Mouse (Mus musculus) cerebral cortex, adult 2 months (tissue): Measurements from ENCODE around the gene Heatr6.

Experiments
- WGBS: fragments of 180-500 bp; shearing (Covaris S2); methylation state at CpG from one replicate; pipeline ENCODE4 v1.1.7; 2018; 5-methylcytosine and 5-hydroxymethylcytosine counted together

The Heatr6 gene

DNA sequence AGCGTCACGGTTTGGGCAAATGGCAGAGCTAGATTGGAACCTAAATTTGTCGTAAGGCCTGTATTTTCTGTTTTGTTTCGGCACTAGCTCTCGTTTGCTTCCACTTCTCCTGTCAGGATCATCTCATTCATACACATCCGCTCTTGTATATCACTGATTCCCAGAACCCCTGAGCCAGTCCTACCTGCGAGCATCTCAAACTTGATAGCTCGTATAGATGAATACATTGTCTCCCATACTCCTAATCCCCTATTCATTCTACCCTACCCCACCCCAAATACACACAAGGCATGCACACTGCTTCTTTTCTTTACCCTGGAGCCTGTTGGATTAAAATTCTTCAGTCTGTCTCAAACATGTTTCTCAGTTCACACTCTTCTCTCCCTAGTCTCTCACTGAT, 731 bp downstream of the Heatr6 start:
- 4% methylated on average over 8 of the region's 8 CpGs for WGBS

DNA sequence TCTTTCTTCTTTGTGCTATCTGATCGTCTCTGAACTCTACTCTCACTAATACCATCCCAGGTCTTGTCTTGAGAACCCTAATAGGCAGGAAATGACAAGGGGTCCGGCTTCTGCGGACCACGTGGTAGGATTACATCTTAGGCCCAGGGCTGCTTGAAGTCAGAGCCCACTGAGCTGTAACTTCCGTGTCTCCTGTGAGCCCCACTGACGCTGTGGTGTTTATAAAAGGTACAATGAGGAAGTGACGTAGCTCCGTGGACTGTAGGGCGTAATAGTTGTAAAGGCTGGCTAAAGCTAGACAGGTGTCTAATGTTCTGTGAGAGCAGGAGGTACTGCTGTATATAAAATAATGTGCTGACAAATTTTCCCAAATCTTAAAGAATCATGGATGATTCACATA, 13.8 kb downstream of the Heatr6 start:
- WGBS = 90% methylated on average over 9 of the region's 9 CpGs

DNA sequence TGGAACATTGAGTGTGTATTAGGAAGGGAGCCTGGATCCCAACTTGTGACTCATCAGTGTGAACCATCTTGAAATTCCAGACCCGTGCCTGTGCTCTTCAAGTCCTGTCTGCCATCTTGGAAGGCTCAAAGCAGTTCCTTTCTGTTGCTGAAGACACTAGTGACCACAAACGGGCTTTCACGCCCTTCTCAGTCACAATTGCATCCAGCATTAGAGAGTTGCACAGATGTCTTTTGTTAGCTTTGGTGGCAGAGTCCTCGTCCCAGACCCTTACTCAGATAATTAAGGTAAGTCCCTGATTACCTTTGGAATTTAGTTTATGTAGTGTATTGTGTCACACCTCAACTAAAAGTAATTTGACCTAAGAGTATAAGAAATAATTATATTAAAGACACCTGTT, 15.5 kb downstream of the Heatr6 start:
- WGBS = 85% methylated on average over 4 of the region's 4 CpGs

DNA sequence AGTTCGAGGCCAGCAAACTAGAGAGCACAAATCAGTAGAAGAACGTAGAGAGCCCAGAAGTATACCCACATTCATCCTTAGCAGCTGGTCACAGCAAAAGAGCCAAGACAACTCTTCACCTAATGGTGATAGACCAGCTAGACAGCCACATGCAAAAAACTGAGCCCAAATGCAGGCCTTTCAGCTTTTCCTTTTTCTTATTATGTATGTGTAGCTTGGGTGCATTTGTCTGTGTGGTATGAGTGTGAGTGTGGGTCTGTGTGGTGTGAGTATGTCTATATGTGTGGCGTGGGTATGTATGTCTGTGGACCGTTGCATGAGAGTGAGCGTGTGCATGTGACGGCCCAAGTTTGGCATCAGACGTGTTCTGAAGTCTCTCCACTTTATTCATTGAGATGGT, 17.5 kb downstream of the Heatr6 start:
- WGBS = 92% methylated on average over 7 of the region's 7 CpGs

DNA sequence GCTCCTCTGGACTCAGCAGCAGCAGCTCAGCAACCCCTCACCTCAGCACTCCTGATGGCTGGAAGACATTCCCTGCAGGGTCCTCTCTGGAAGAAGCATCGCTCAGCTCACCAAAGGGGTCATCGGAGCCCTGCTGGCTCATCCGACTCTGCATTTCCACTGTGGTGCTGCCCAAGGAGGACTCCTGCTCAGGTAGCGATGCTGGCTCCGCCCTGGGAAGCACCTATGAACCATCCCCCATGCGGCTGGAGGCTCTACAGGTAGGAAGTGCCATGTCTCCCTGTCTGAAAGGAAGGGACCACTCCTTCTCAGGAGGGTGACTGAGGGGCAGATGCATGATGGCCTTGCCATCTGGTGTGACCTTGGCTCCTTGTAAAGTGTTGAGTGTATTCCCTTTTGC, 18.8 kb downstream of the Heatr6 start:
- 96% methylated on average over 6 of the region's 6 CpGs for WGBS

DNA sequence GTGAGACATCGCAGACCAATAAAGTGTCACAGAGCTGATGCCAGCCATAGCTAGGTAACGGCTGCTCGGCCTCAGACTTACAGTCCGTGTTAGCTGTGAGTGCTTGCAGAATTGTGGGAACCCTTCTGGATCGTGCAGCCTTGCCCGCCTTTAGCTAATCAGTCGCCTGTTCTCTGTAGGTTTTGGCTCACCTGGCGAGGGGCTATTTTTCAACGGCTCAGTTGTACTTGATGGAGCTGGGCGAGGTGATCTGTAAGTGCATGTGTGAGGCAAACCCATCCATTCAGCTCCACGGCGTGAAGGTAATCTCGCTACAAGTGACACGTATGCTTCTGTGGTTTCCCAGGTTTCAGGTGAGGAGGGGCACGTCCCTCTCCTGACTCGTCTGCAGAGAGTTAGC, 20.2 kb downstream of the Heatr6 start:
- 96% methylated on average over 16 of the region's 16 CpGs for WGBS

DNA sequence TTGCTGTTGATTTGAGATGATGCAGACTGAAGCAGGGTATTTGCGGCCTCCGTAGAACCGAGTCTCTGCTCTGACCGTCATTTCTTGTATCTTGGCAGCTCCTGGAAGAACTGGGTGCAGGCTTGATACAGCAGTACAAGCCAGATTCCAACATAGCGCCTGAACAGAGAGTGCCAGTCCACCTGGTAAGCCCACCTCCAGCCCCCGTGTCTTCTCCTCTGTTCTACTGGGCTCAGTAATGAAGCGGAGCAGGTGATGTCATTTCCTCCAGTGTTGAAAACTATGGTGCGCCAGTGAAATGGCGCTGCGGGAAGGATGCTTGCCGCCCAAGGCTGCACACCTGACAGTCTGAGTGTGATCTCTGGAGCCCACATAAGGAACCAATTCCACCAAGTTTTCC, 20.8 kb downstream of the Heatr6 start:
- WGBS = 96% methylated on average over 11 of the region's 11 CpGs

DNA sequence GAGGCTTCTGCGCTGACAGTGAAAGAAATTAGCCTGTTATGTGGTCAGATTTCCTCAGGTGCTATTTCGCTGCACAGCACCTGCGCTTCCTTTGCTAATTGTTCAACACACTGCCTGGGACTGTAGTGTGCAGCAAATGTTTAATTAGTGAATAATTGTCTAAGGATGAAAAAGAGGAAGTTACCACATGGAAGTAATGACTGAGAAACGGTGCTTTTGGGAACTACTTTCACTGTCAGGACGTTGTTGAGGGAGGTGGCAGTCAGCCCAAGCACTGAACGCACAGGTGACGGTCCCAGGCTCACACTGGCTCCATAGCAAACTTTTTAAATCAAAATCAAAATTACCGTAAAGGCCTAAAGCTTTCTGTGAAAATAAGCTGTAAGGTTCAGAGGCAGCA, 23.3 kb downstream of the Heatr6 start:
- 78% methylated on average over 8 of the region's 8 CpGs for WGBS

DNA sequence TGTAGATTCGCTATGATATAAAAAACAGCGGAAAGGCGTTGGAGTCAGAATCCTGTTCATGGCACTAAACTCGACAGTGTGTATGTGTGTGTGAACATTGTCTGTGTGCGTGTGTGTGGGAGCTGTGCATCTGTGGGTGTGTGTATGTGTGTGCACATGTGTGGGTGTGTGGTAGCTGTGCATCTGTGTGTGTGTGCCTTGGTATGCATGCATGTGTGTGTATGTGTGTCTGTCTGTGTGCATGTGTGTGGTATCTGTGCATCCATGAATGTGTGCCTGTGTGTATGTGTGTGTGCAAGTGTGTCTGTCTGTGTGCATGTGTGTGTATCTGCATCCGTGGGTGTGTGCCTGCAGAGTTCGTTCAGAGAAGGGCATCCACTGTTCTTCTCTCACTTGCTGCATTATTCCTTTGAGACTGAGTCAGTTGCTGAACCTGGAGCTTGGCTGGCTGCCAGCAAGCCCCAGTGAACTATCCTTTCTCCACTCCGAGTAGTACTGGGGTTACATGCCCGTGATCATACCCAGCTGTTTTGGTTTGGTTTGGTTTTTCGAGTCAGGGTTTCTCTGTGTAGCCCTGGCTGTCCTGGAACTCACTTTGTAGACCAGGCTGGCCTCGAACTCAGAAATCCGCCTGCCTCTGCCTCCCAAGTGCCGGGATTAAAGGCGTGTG, 30.6 kb downstream of the Heatr6 start:
- 67% methylated on average over 14 of the region's 14 CpGs for WGBS

DNA sequence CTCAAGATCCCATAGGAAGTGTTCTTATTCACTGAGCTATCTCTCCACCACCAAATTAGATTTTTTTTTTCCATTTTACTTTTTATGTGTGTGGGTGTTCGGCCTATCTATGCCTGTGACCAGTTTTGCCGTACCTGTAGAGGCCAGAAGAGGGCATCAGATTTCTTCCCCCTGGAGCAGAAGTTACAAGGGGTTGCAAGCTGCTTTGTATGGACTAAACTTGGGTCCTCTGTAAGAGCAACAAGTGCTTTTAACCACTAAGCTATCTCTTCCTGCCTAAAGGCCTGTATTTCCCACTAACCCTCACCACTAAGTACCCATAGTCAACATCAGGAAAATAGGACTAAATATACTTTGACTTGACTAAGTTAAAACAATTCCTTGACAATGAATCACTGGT, 31.2 kb downstream of the Heatr6 start:
- WGBS = 82% methylated on average over 2 of the region's 2 CpGs

DNA sequence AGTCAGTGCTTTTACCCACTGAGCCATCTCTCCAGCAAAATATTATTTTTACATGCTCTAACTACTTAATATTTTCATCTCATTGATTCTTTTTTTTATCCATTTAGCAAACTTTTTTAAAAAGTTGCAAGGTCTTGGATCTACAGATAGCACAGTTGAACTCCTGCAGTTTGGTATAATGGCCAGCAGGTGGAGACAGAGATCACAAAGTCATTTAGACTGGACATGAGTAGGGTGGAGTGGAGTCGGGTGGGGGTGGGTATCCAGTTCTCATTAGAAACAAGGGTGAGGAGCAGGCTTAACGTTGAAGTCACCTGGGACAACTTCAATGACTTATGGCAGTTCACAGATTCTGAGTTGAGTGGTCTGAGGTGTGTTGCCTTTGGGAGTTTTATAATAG, 31.9 kb downstream of the Heatr6 start:
- 4% methylated on average over 2 of the region's 2 CpGs for WGBS

DNA sequence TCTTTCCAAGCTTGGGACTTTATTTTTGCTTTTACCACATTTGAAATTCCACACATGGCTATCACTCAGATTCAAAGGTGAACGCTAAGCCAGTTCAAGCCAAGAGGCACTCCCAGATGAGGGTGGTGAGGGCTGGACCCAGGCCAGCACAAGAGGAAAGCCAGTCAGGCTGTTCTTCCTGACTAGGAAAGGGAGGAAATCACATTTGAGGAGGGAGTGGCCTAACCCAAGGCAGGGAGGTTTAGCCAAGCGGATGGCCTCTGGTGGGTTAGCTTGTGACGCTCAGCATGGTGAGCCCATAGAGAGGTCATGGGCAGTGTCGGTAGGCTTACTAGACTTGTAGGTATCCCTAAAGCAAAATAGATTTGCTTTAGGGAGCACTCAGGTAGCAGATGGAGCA, 33.3 kb downstream of the Heatr6 start:
- WGBS = 83% methylated on average over 4 of the region's 4 CpGs

DNA sequence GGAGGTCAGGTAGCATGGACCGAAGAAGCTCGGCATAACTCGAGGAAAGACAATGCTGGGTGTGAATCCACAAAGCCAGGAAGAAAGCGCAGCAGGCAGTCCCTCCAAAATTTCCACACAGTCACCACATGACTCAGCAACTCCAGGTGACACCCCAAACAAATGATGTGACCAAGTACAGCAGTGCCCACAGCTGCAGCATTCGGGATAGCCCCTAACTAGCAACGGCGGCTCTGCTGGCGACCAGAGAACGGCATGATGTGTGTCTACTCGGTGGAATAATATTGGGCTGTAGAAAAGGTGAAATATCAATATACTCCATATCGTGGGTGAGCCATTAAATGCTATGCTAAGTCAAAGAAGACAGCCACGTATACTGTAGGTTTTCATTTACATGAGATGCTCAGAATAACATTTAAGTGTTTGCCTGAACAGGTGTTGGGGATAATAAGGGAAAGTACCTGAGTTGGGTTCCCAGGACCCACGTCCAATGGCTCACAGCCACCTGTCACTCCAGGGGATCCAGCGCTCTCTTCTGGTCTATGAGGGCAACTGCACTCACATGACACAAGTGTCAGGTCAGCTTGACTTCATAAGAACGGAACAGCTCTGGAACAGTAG, 34.0 kb downstream of the Heatr6 start:
- WGBS = 87% methylated on average over 15 of the region's 15 CpGs

DNA sequence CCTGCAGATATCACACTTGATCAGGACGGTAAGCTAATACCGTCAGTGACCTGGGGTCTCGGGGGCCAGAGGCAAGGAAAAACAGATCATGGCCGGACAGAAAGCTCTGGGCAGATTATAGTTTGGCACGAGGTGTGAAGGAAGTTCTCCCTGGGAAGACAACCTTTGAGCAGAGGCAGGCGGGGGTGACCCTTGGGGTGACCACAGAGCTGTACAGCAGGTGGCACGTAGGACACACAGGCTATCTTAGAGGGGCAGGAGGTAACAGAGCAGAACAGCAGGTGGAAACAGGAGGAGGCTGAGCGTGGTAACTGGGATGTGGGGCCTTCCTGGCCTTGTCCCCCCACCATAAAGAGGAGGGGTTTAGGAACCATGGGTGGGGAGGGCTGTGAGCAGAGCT, 34.8 kb downstream of the Heatr6 start:
- WGBS = 88% methylated on average over 8 of the region's 8 CpGs

DNA sequence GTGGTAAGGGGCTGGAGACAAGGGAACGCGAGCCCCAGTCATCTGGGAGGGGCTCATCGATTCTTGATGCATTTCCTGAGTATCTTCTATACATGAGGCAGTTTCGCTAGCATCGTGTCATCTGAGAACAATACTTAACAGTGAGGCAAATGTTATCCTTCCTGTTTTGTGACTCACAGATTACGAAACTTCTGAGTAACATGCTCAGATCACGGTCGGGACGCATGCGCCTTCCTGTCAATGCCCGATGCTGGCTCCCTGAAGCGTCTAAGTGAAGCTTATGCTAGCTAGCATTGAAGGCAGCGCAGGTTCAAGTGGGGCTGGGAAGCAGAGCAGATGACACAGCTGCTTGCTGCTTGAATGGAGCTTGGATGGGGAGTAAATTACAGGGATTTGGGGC, 35.8 kb downstream of the Heatr6 start:
- WGBS = 64% methylated on average over 13 of the region's 13 CpGs

DNA sequence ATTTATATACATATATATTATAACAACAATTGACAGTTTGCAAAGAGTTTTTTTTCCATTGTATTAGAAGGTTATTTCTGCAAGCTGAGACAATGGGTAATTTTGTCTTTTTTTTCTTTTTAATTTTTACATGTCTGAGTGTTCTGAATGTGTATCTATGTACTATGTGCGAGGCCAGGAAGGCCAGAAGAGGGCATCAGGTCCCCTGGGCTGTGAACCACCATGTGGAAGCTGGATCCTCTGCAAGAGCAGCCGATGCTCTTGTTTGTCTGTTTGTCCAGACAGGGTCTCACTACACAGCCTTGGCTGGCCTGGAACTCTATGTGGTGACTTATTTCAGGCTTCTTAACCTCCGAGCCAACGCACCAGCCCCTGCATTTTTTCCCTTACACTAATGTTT, 37.6 kb downstream of the Heatr6 start:
- 81% methylated on average over 4 of the region's 4 CpGs for WGBS

DNA sequence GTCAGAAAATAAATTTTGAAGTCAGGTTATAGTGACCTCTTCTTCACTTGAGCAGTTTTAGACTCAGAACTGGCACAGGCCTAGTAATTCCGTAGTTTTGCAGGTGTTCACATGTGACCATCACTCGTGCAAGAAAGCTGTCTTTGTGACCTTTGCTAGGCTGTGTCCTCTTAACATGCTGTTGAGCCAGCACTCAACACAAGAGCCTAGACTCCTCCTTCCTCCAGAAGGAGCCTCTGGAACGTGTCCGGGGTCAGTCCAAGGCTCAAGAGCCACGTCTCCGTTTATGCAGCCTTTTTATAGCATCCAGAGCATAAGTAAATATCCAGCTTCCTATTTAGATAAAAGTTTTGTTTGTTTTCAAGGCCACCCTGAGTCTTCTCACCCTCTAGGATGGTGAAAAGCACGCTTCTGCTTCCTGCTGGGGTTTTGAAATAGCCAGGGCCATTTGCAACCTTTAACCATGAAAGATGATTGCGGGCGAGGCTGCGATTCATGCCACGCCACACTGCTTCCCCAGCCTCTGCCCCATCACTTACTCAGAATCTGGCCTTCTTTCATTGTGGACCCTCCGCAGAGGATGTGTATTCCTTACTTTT, 38.9 kb downstream of the Heatr6 start:
- 81% methylated on average over 12 of the region's 12 CpGs for WGBS

DNA sequence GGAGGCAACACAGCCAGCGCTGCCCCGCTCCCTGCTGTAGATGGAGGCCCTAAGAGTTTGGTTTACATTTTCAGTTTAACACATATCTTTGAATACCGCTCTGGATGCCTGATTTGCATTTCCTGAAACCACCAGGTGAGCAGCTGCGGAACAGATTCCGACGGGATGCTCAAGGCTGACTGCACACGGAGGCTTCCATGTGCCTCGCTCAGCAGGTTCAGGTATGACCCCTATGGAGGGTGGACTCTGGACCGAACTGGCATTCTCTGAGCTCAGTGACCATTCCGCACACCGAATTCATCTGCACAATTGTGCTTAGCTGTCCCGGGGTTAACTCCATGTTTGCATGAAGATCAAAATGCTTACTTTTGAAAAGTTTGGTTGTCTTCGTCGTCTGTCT, 39.8 kb downstream of the Heatr6 start:
- 90% methylated on average over 14 of the region's 14 CpGs for WGBS

DNA sequence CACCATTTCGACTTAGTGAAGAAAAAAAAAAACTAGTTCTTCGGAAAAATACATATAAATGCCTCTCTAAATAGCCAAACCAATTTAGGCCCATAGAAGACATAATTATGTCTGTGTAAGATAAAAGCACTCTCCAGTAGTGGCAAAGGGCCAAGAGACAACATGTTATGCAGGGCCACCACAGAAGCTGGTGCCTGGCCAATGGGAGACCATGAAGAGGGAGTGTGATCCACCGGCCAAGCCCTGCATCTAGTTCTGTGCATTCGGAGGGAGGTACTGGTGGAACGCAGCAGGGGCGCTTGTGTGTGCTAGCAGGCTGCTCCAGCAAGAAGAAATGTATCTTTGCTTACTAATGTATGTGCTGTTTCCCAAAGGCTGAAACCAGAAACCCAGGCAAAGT, 42.6 kb downstream of the Heatr6 start:
- 46% methylated on average over 6 of the region's 6 CpGs for WGBS

DNA sequence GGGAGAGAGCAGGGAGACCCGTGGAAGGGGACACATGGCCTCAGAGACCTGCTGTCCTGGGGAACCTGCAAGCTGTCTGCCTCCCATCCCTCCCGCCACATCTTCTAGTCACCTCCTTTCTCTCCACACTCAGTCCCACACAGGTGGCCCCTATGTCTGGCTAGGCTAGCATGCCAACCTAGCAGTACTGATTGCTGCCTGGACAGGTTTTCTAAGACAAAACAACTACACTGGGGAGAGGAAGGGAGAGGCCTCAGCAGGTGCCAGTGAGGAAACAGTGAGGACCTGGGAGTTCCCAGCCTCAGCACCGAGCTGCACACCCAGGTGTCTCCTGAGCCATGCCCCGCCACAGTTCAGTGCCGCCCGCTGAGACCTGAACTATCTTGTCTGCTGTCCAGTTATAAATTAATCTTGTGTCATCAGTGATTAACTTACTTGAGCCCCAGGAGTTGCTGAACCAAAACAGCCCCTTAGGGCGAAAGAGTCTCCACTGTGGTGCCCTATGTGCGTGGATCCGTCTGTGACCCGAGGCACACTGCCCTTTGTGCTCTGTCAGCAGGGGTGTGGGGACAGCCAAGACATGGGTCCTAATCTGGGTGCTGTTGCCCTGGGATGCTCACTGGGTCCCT, 43.6 kb downstream of the Heatr6 start:
- 92% methylated on average over 10 of the region's 10 CpGs for WGBS

DNA sequence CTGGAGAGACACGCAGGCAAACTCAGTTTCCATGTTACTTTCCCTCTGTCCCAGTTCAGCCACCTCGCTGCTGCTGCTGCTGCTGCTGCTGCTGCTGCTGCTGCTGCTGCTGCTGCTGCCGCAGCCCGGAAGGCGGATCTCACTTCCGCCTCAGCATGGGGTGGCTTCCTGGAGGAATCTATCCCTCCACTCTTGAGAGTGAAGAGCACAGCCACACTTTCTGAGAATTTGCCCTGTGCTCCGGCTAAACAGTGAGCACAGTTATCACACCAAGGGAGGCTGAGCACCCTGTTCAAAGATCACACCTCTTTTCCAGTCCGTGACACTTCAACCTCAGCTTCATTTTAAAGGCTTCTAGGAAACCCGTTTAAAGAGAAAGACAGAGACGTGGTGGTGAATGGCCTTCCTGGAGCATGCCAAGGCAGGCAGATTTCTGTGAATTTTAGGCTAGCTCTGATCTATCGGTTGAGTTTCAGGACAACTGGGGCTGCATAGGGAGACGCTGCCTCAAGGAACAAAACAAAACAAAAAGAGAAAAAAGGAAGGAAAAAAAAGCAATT, 46.5 kb downstream of the Heatr6 start:
- 74% methylated on average over 12 of the region's 12 CpGs for WGBS

DNA sequence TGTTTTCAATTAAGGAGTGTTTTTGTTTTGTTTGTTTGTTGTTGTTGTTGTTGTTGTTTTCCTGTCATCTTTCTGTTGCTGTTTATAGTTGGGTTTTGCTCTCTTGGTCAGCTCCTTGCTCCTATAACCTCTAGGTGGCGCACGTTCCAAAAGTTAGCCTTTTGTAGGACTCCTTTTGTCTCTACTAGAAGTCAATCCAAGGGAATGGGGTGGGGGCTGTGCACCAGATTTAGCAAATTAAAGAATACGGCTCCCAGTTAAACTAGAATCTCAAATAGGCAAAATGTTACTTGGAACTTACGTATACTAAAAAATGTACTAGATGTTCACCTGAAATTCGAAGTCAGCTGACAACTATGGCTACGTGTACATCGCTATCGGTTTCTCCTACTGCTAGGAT, 48.7 kb downstream of the Heatr6 start:
- WGBS = 68% methylated on average over 8 of the region's 8 CpGs

DNA sequence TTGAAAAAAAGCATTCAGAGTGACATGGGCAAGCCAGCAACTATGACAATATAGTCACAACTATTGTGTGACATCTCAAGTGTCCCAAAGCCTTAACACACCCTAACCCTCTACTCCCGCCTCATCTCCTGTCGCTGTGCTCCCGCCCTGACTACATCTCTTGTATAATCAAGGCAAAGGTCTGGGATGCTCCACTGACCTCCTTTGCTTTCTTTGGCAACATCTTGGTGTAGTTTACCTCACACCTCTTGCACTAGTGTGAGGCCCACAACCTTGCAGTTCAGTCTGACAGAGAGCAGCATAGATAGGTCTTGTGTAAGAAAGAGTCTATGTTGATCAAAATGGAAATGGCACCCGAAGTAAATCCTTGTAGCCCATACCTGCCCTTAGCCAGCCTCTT, 49.1 kb downstream of the Heatr6 start:
- 93% methylated on average over 4 of the region's 4 CpGs for WGBS
